Mouse (Mus musculus): ENCODE measurements around the gene Mettl15. TPM values are rescaled to one million over a fixed set of nuclear protein-coding genes. Genes with fewer than 3 reads are reported as not detected.
A peak's percentile ranks its signal among the peaks of the same experiment; 100 is the strongest.

Gene Mettl15
- polyA plus RNA-seq (2015; fragmentation: Nextera tagmentation; extraction: Ambion mirVana), result 9.6 and 10.7 TPM in 2 replicates

- H3K4me1 ChIP-seq, result peaks cover 12% of the 10 kb centered on the region
- H3K9me3 ChIP-seq (replicated peaks), result no peaks in the 10 kb centered on the region
- peak within 1 kb of the TSS; percentile 69 for H3K9ac ChIP-seq (replicated peaks)
- under 1% methylated on average over 51 of the region's 51 CpGs for WGBS
- no peaks in the 10 kb centered on the region for H3K36me3 ChIP-seq
- H3K27me3 ChIP-seq (replicated peaks), result no peaks in the 10 kb centered on the region
- peak within 1 kb of the TSS; percentile 61 for H3K4me3 ChIP-seq (replicated peaks)
- H3K4me2 ChIP-seq, result peak within 1 kb of the TSS; percentile 90
- peak within 1 kb of the TSS; percentile 81 for H3K27ac ChIP-seq (replicated peaks)
- peak; percentile 100 for ATAC-seq (ENCODE audit: low FRiP score)
These were observed at the start of gene Mettl15, which contains the start of gene Kif18a for GRCm38 (mm10) chr2:109280600-109281340. Gene Mettl15 (minus strand): TSS chr2:109280748. Gene Kif18a (plus strand): TSS chr2:109280738.

GRCm38 (mm10) chr2:109311369-109311768 is 30.8 kb upstream of the Mettl15 start:
- Histone ChIP-seq H3K36me3 (no peaks in the 10 kb centered on the region), H3K9ac (replicated peaks) (no peak overlapping the region), H3K9me3 (replicated peaks) (no peaks in the 10 kb centered on the region), H3K27me3 (replicated peaks) (no peaks in the 10 kb centered on the region), H3K4me1 (no peaks in the 10 kb centered on the region), H3K4me3 (replicated peaks) (no peak overlapping the region), H3K4me2 (no peak overlapping the region), H3K27ac (replicated peaks) (no peak overlapping the region)
- 94% methylated on average over 5 of the region's 5 CpGs for WGBS
- ATAC-seq (ENCODE audit: low FRiP score), result no peak

GRCm38 (mm10) chr2:109303638-109304037 is 23.1 kb upstream of the Mettl15 start:
- Histone ChIP-seq H3K9me3 (replicated peaks) (no peaks in the 10 kb centered on the region), H3K27ac (replicated peaks) (no peak overlapping the region), H3K36me3 (no peaks in the 10 kb centered on the region), H3K9ac (replicated peaks) (no peak overlapping the region), H3K4me1 (no peaks in the 10 kb centered on the region), H3K4me3 (replicated peaks) (no peak overlapping the region), H3K4me2 (no peak overlapping the region), H3K27me3 (replicated peaks) (no peaks in the 10 kb centered on the region)
- no peak for ATAC-seq (ENCODE audit: low FRiP score)

GRCm38 (mm10) chr2:109302234-109302633 is 21.7 kb upstream of the Mettl15 start:
- no peaks in the 10 kb centered on the region for H3K27me3 ChIP-seq (replicated peaks)
- no peaks in the 10 kb centered on the region for H3K9me3 ChIP-seq (replicated peaks)
- no peak overlapping the region for H3K4me3 ChIP-seq (replicated peaks)
- no peak overlapping the region for H3K4me2 ChIP-seq
- no peaks in the 10 kb centered on the region for H3K36me3 ChIP-seq
- 89% methylated on average over 3 of the region's 3 CpGs for WGBS
- no peak overlapping the region for H3K9ac ChIP-seq (replicated peaks)
- no peak for ATAC-seq (ENCODE audit: low FRiP score)
- H3K4me1 ChIP-seq, result no peaks in the 10 kb centered on the region
- no peak overlapping the region for H3K27ac ChIP-seq (replicated peaks)

- no peak for ATAC-seq (ENCODE audit: low FRiP score)
- Histone ChIP-seq H3K9me3 (replicated peaks) (no peaks in the 10 kb centered on the region), H3K27ac (replicated peaks) (no peak overlapping the region), H3K36me3 (no peaks in the 10 kb centered on the region), H3K4me1 (no peaks in the 10 kb centered on the region), H3K27me3 (replicated peaks) (no peaks in the 10 kb centered on the region), H3K4me3 (replicated peaks) (no peak overlapping the region), H3K9ac (replicated peaks) (no peak overlapping the region), H3K4me2 (no peak overlapping the region)
- WGBS, result 94% methylated on average over 1 of the region's 1 CpGs
These were observed 17.6 kb upstream of the Mettl15 start for GRCm38 (mm10) chr2:109298160-109298559.

- Histone ChIP-seq H3K9ac (replicated peaks) (no peak overlapping the region), H3K27ac (replicated peaks) (no peak overlapping the region), H3K4me3 (replicated peaks) (no peak overlapping the region), H3K4me1 (no peaks in the 10 kb centered on the region), H3K36me3 (no peaks in the 10 kb centered on the region), H3K27me3 (replicated peaks) (no peaks in the 10 kb centered on the region), H3K9me3 (replicated peaks) (no peaks in the 10 kb centered on the region), H3K4me2 (no peak overlapping the region)
- WGBS, result 94% methylated on average over 5 of the region's 5 CpGs
- ATAC-seq (ENCODE audit: low FRiP score), result no peak
These were observed 15.7 kb upstream of the Mettl15 start for GRCm38 (mm10) chr2:109296264-109296663.

GRCm38 (mm10) chr2:109289327-109289726 is 8.8 kb upstream of the Mettl15 start:
- Histone ChIP-seq H3K4me3 (replicated peaks) (no peak overlapping the region), H3K27ac (replicated peaks) (no peak overlapping the region), H3K36me3 (no peaks in the 10 kb centered on the region), H3K4me2 (no peak overlapping the region), H3K9ac (replicated peaks) (no peak overlapping the region), H3K27me3 (replicated peaks) (no peaks in the 10 kb centered on the region), H3K4me1 (no peaks in the 10 kb centered on the region), H3K9me3 (replicated peaks) (no peaks in the 10 kb centered on the region)
- WGBS, result 94% methylated on average over 6 of the region's 6 CpGs
- no peak for ATAC-seq (ENCODE audit: low FRiP score)

- H3K27ac ChIP-seq (replicated peaks), result no peak overlapping the region
- peaks cover 7% of the 10 kb centered on the region for H3K4me1 ChIP-seq
- no peak overlapping the region for H3K4me3 ChIP-seq (replicated peaks)
- H3K9ac ChIP-seq (replicated peaks), result no peak overlapping the region
- H3K27me3 ChIP-seq (replicated peaks), result no peaks in the 10 kb centered on the region
- no peaks in the 10 kb centered on the region for H3K36me3 ChIP-seq
- 95% methylated on average over 3 of the region's 3 CpGs for WGBS
- H3K4me2 ChIP-seq, result no peak overlapping the region
- H3K9me3 ChIP-seq (replicated peaks), result no peaks in the 10 kb centered on the region
- ATAC-seq (ENCODE audit: low FRiP score), result no peak
These were observed 3.6 kb upstream of the Mettl15 start for GRCm38 (mm10) chr2:109284121-109284520.

- Histone ChIP-seq H3K9ac (replicated peaks) (peak overlapping the region; percentile 45), H3K27me3 (replicated peaks) (no peaks in the 10 kb centered on the region), H3K36me3 (no peaks in the 10 kb centered on the region), H3K4me3 (replicated peaks) (peak overlapping the region; percentile 61), H3K4me2 (peak overlapping the region; percentile 90), H3K9me3 (replicated peaks) (no peaks in the 10 kb centered on the region), H3K27ac (replicated peaks) (peak overlapping the region; percentile 70), H3K4me1 (peaks cover 12% of the 10 kb centered on the region)
- WGBS, result 0% methylated on average over 1 of the region's 1 CpGs
- ATAC-seq (ENCODE audit: low FRiP score), result no peak
These were observed 768 bp upstream of the Mettl15 start for GRCm38 (mm10) chr2:109281341-109281690.

- no peak for ATAC-seq (ENCODE audit: low FRiP score)
- H3K4me2 ChIP-seq, result peak overlapping the region; percentile 90
- H3K27me3 ChIP-seq (replicated peaks), result no peaks in the 10 kb centered on the region
- no peaks in the 10 kb centered on the region for H3K36me3 ChIP-seq
- peak overlapping the region; percentile 69 for H3K9ac ChIP-seq (replicated peaks)
- H3K9me3 ChIP-seq (replicated peaks), result no peaks in the 10 kb centered on the region
- 5% methylated on average over 4 of the region's 4 CpGs for WGBS
- peaks cover 12% of the 10 kb centered on the region for H3K4me1 ChIP-seq
- H3K27ac ChIP-seq (replicated peaks), result peak overlapping the region; percentile 81
- peak overlapping the region; percentile 61 for H3K4me3 ChIP-seq (replicated peaks)
These were observed 312 bp downstream of the Mettl15 start for GRCm38 (mm10) chr2:109280272-109280599.

GRCm38 (mm10) chr2:109278036-109278435 is 2.5 kb downstream of the Mettl15 start:
- Histone ChIP-seq H3K4me3 (replicated peaks) (peak overlapping the region; percentile 44), H3K36me3 (no peaks in the 10 kb centered on the region), H3K9me3 (replicated peaks) (no peaks in the 10 kb centered on the region), H3K27ac (replicated peaks) (peak overlapping the region; percentile 51; the same call in 1 of the 2 replicates), H3K27me3 (replicated peaks) (no peaks in the 10 kb centered on the region), H3K9ac (replicated peaks) (peak overlapping the region; percentile 14; the same call in 1 of the 2 replicates), H3K4me2 (peak overlapping the region; percentile 57), H3K4me1 (peaks cover 12% of the 10 kb centered on the region)
- 2% methylated on average over 16 of the region's 16 CpGs for WGBS
- no peak for ATAC-seq (ENCODE audit: low FRiP score)

- Histone ChIP-seq H3K9me3 (replicated peaks) (no peaks in the 10 kb centered on the region), H3K4me2 (peak overlapping the region; percentile 57), H3K9ac (replicated peaks) (0 out of 2 replicates have a peak overlapping the region, but pooled peaks have one; percentile 14), H3K4me1 (peaks cover 12% of the 10 kb centered on the region), H3K27me3 (replicated peaks) (no peaks in the 10 kb centered on the region), H3K4me3 (replicated peaks) (peak overlapping the region; percentile 44), H3K36me3 (no peaks in the 10 kb centered on the region), H3K27ac (replicated peaks) (peak overlapping the region; percentile 51; the same call in 1 of the 2 replicates)
- ATAC-seq (ENCODE audit: low FRiP score), result no peak
- 0% methylated on average over 7 of the region's 7 CpGs for WGBS
These were observed 3.0 kb downstream of the Mettl15 start for GRCm38 (mm10) chr2:109277593-109277992.

All from neural tube, embryonic 15.5 days (tissue).